Mouse (Mus musculus) embryonic facial prominence, embryonic 15.5 days (tissue): ENCODE data around the gene Lamb3. TPM values are rescaled to one million over a fixed set of nuclear protein-coding genes. Genes with fewer than 3 reads are reported as not detected.

Experiments
- ATAC-seq: fragments of 200-750 bp; cut with Nextera tagmentation; 2 replicates; pipeline ENCODE4 v1.8.0; 2017; ENCODE audit warnings: low read depth, moderate TSS enrichment; ENCODE audit not compliant: insufficient number of reproducible peaks, low FRiP score, low TSS enrichment
- H3K27ac ChIP-seq: fragments of 300-500 bp; sonication (generic); replicated peaks from 2 replicates; pipeline ENCODE4 v1.5.1; 2015; ENCODE audit warnings: mild to moderate bottlenecking, inconsistent platforms
- H3K27me3 ChIP-seq: fragments of 300-500 bp; sonication (generic); 2 replicates; pipeline ENCODE4 v1.6.1; 2015; ENCODE audit warnings: inconsistent platforms
- H3K36me3 ChIP-seq: fragments of 300-500 bp; sonication (generic); 2 replicates; pipeline ENCODE4 v1.6.1; 2015; ENCODE audit warnings: mild to moderate bottlenecking, inconsistent platforms
- H3K4me1 ChIP-seq: fragments of 300-500 bp; sonication (generic); 2 replicates; pipeline ENCODE4 v1.6.1; 2015; ENCODE audit warnings: inconsistent platforms
- H3K4me2 ChIP-seq: fragments of 300-500 bp; sonication (generic); replicated peaks from 2 replicates; pipeline ENCODE4 v1.6.1; 2015; ENCODE audit warnings: mild to moderate bottlenecking, inconsistent platforms
- H3K4me3 ChIP-seq: fragments of 300-500 bp; sonication (generic); replicated peaks from 2 replicates; pipeline ENCODE4 v1.5.1; 2015; ENCODE audit warnings: mild to moderate bottlenecking, inconsistent platforms
- H3K9ac ChIP-seq: fragments of 300-500 bp; sonication (generic); 2 replicates; pipeline ENCODE4 v1.6.1; 2015; ENCODE audit warnings: inconsistent platforms
- H3K9me3 ChIP-seq: fragments of 300-500 bp; sonication (generic); replicated peaks from 2 replicates; pipeline ENCODE4 v1.6.1; 2016; ENCODE audit warnings: inconsistent platforms
- WGBS: fragments of 180-500 bp; shearing (Covaris S2); methylation state at CpG from one replicate; pipeline ENCODE4 v1.1.7; 2015; 5-methylcytosine and 5-hydroxymethylcytosine counted together
- polyA plus RNA-seq: library from polyadenylated mRNA; unstranded; fragments of >200 nt; fragmentation: Nextera tagmentation; extraction: Ambion mirVana; gene quantifications from 2 replicates; pipeline ENCODE4 v1.2.1, GENCODE M21; 2015

The Lamb3 gene
- polyA plus RNA-seq, 1 experiment from 2014 or later, result 17.9 TPM

- no peaks in the 10 kb centered on the region for H3K9me3 ChIP-seq
- H3K4me3 ChIP-seq, result no peak overlapping the region
- H3K36me3 ChIP-seq, result no peaks in the 10 kb centered on the region
- H3K4me2 ChIP-seq, result no peak overlapping the region
- no peak overlapping the region for H3K27ac ChIP-seq
- H3K27me3 ChIP-seq, result no peaks in the 10 kb centered on the region
- WGBS, result 61% methylated on average over 3 of the region's 3 CpGs
- peaks cover 13% of the 10 kb centered on the region; the same call in 1 of the 2 replicates for H3K4me1 ChIP-seq
- no peak for ATAC-seq
- H3K9ac ChIP-seq, result no peak overlapping the region
Observed at GRCm38 (mm10) chr1:193230531-193230930, 23.0 kb downstream of the Lamb3 start.

GRCm38 (mm10) chr1:193230935-193231334 lies 23.4 kb downstream of the Lamb3 start:
- no peak overlapping the region for H3K4me3 ChIP-seq
- no peaks in the 10 kb centered on the region for H3K27me3 ChIP-seq
- ATAC-seq, result no peak
- peaks cover 12% of the 10 kb centered on the region; the same call in 1 of the 2 replicates for H3K4me1 ChIP-seq
- no peaks in the 10 kb centered on the region for H3K9me3 ChIP-seq
- no peak overlapping the region for H3K4me2 ChIP-seq
- 55% methylated on average over 5 of the region's 5 CpGs for WGBS
- no peak overlapping the region for H3K27ac ChIP-seq
- H3K36me3 ChIP-seq, result no peaks in the 10 kb centered on the region
- H3K9ac ChIP-seq, result no peak overlapping the region

GRCm38 (mm10) chr1:193232732-193233131 lies 25.2 kb downstream of the Lamb3 start:
- 72% methylated on average over 2 of the region's 2 CpGs for WGBS
- Histone ChIP-seq H3K4me2 (no peak overlapping the region), H3K36me3 (no peaks in the 10 kb centered on the region), H3K27me3 (no peaks in the 10 kb centered on the region), H3K4me3 (no peak overlapping the region), H3K9ac (no peak overlapping the region), H3K9me3 (no peaks in the 10 kb centered on the region), H3K4me1 (no peaks in the 10 kb centered on the region), H3K27ac (no peak overlapping the region)
- ATAC-seq, result no peak

- H3K4me2 ChIP-seq, result no peak overlapping the region
- H3K9me3 ChIP-seq, result no peaks in the 10 kb centered on the region
- no peak overlapping the region for H3K9ac ChIP-seq
- no peaks in the 10 kb centered on the region for H3K4me1 ChIP-seq
- no peaks in the 10 kb centered on the region for H3K27me3 ChIP-seq
- WGBS, result 93% methylated on average over 2 of the region's 2 CpGs
- H3K4me3 ChIP-seq, result no peak overlapping the region
- ATAC-seq, result no peak
- no peaks in the 10 kb centered on the region for H3K36me3 ChIP-seq
- H3K27ac ChIP-seq, result no peak overlapping the region
Observed at GRCm38 (mm10) chr1:193234130-193234645, 26.7 kb downstream of the Lamb3 start.

- WGBS, result 49% methylated on average over 7 of the region's 7 CpGs
- Histone ChIP-seq H3K9ac (no peak overlapping the region), H3K4me2 (no peak overlapping the region)
Observed at GRCm38 (mm10) chr1:193234930-193235329, 27.4 kb downstream of the Lamb3 start.

GRCm38 (mm10) chr1:193238426-193238825 lies 30.9 kb downstream of the Lamb3 start:
- no peaks in the 10 kb centered on the region for H3K9me3 ChIP-seq
- H3K4me3 ChIP-seq, result no peak overlapping the region
- H3K36me3 ChIP-seq, result no peaks in the 10 kb centered on the region
- H3K9ac ChIP-seq, result no peak overlapping the region
- no peaks in the 10 kb centered on the region for H3K27me3 ChIP-seq
- 0 out of 2 replicates have a peak, but pooled peaks cover 10% of the 10 kb centered on the region for H3K4me1 ChIP-seq
- WGBS, result 62% methylated on average over 4 of the region's 4 CpGs
- ATAC-seq, result no peak
- no peak overlapping the region for H3K27ac ChIP-seq
- no peak overlapping the region for H3K4me2 ChIP-seq

More at GRCm38 (mm10) chr1:193234930-193235329, 27.4 kb downstream of the Lamb3 start:
- Histone ChIP-seq H3K27ac (no peak overlapping the region), H3K4me3 (no peak overlapping the region), H3K4me1 (no peaks in the 10 kb centered on the region), H3K27me3 (no peaks in the 10 kb centered on the region), H3K36me3 (no peaks in the 10 kb centered on the region), H3K9me3 (no peaks in the 10 kb centered on the region)
- ATAC-seq, result no peak

GRCm38 (mm10) chr1:193241436-193241835 lies 33.9 kb downstream of the Lamb3 start:
- peaks cover 12% of the 10 kb centered on the region; the same call in 1 of the 2 replicates for H3K4me1 ChIP-seq
- no peak overlapping the region for H3K4me2 ChIP-seq
- H3K36me3 ChIP-seq, result no peaks in the 10 kb centered on the region
- H3K27ac ChIP-seq, result no peak overlapping the region
- H3K4me3 ChIP-seq, result no peak overlapping the region
- H3K9me3 ChIP-seq, result no peaks in the 10 kb centered on the region
- no peak overlapping the region for H3K9ac ChIP-seq
- 88% methylated on average over 4 of the region's 4 CpGs for WGBS
- H3K27me3 ChIP-seq, result no peaks in the 10 kb centered on the region
- ATAC-seq, result no peak

- no peak for ATAC-seq
- Histone ChIP-seq H3K4me3 (no peak overlapping the region), H3K9ac (no peak overlapping the region), H3K9me3 (no peaks in the 10 kb centered on the region), H3K4me1 (peaks cover 12% of the 10 kb centered on the region; the same call in 1 of the 2 replicates), H3K27ac (no peak overlapping the region), H3K36me3 (no peaks in the 10 kb centered on the region), H3K27me3 (no peaks in the 10 kb centered on the region), H3K4me2 (no peak overlapping the region)
- 57% methylated on average over 8 of the region's 8 CpGs for WGBS
Observed at GRCm38 (mm10) chr1:193242238-193242637, 34.7 kb downstream of the Lamb3 start.

- no peaks in the 10 kb centered on the region for H3K9me3 ChIP-seq
- H3K36me3 ChIP-seq, result no peaks in the 10 kb centered on the region
- H3K4me2 ChIP-seq, result no peak overlapping the region
- WGBS, result 55% methylated on average over 4 of the region's 4 CpGs
- H3K9ac ChIP-seq, result no peak overlapping the region
- H3K4me1 ChIP-seq, result peaks cover 12% of the 10 kb centered on the region; the same call in 1 of the 2 replicates
- no peak for ATAC-seq
- H3K27me3 ChIP-seq, result no peaks in the 10 kb centered on the region
- H3K27ac ChIP-seq, result 0 out of 2 replicates have a peak overlapping the region, but pooled peaks have one; percentile 39
- H3K4me3 ChIP-seq, result no peak overlapping the region
Observed at GRCm38 (mm10) chr1:193242863-193243262, 35.4 kb downstream of the Lamb3 start.

- Histone ChIP-seq H3K27ac (peak overlapping the region; percentile 39; the same call in 1 of the 2 replicates), H3K9me3 (no peaks in the 10 kb centered on the region), H3K4me2 (no peak overlapping the region), H3K4me3 (no peak overlapping the region), H3K36me3 (no peaks in the 10 kb centered on the region), H3K27me3 (no peaks in the 10 kb centered on the region), H3K9ac (no peak overlapping the region), H3K4me1 (peaks cover 12% of the 10 kb centered on the region; the same call in 1 of the 2 replicates)
- ATAC-seq, result no peak
- WGBS, result 33% methylated on average over 10 of the region's 10 CpGs
Observed at GRCm38 (mm10) chr1:193243571-193244193, 36.2 kb downstream of the Lamb3 start.

GRCm38 (mm10) chr1:193244235-193244634 lies 36.7 kb downstream of the Lamb3 start:
- 71% methylated on average over 6 of the region's 6 CpGs for WGBS
- no peak overlapping the region for H3K27ac ChIP-seq
- H3K9me3 ChIP-seq, result no peaks in the 10 kb centered on the region
- no peak overlapping the region for H3K4me2 ChIP-seq
- no peaks in the 10 kb centered on the region for H3K36me3 ChIP-seq
- no peaks in the 10 kb centered on the region for H3K27me3 ChIP-seq
- H3K4me1 ChIP-seq, result peaks cover 12% of the 10 kb centered on the region; the same call in 1 of the 2 replicates
- H3K4me3 ChIP-seq, result no peak overlapping the region
- H3K9ac ChIP-seq, result no peak overlapping the region
- no peak for ATAC-seq

- no peak overlapping the region for H3K27ac ChIP-seq
- WGBS, result 72% methylated on average over 2 of the region's 2 CpGs
- H3K4me2 ChIP-seq, result no peak overlapping the region
- H3K4me3 ChIP-seq, result no peak overlapping the region
- H3K27me3 ChIP-seq, result no peaks in the 10 kb centered on the region
- no peaks in the 10 kb centered on the region for H3K9me3 ChIP-seq
- H3K9ac ChIP-seq, result no peak overlapping the region
- no peaks in the 10 kb centered on the region for H3K4me1 ChIP-seq
- ATAC-seq, result no peak
- no peaks in the 10 kb centered on the region for H3K36me3 ChIP-seq
Observed at GRCm38 (mm10) chr1:193250026-193250425, 42.5 kb downstream of the Lamb3 start.
